Mouse (Mus musculus) neural tube, embryonic 15.5 days (tissue): ENCODE measurements around the gene Rgs3. TPM values are rescaled to one million over a fixed set of nuclear protein-coding genes. Genes with fewer than 3 reads are reported as not detected.

Experiments
- ATAC-seq: fragments of 200-750 bp; cut with Nextera tagmentation; 2 replicates; pipeline ENCODE4 v1.8.0; 2017; ENCODE audit warnings: mild to moderate bottlenecking, moderate TSS enrichment, moderate library complexity; ENCODE audit not compliant: low FRiP score
- H3K27ac ChIP-seq: fragments of 300-500 bp; sonication (generic); replicated peaks from 2 replicates; pipeline ENCODE4 v1.5.1; 2015; ENCODE audit warnings: mild to moderate bottlenecking, inconsistent platforms
- H3K27me3 ChIP-seq: fragments of 300-500 bp; sonication (generic); replicated peaks from 2 replicates; pipeline ENCODE4 v1.6.1; 2015; ENCODE audit warnings: inconsistent platforms
- H3K36me3 ChIP-seq: fragments of 300-500 bp; sonication (generic); 2 replicates; pipeline ENCODE4 v1.6.1; 2015; ENCODE audit warnings: inconsistent platforms
- H3K4me1 ChIP-seq: fragments of 300-500 bp; sonication (generic); 2 replicates; pipeline ENCODE4 v1.6.1; 2015; ENCODE audit warnings: inconsistent platforms
- H3K4me2 ChIP-seq: fragments of 300-500 bp; sonication (generic); 2 replicates; pipeline ENCODE4 v1.6.1; 2015; ENCODE audit warnings: inconsistent platforms, mild to moderate bottlenecking, moderate library complexity
- H3K4me3 ChIP-seq: fragments of 300-500 bp; sonication (generic); replicated peaks from 2 replicates; pipeline ENCODE4 v1.5.1; 2015; ENCODE audit warnings: mild to moderate bottlenecking, inconsistent platforms
- H3K9ac ChIP-seq: fragments of 300-500 bp; sonication (generic); replicated peaks from 2 replicates; pipeline ENCODE4 v1.6.1; 2015; ENCODE audit warnings: mild to moderate bottlenecking, inconsistent platforms
- H3K9me3 ChIP-seq: fragments of 300-500 bp; sonication (generic); replicated peaks from 2 replicates; pipeline ENCODE4 v1.6.1; 2016; ENCODE audit warnings: inconsistent platforms
- WGBS: fragments of 180-500 bp; shearing (Covaris S2); methylation state at CpG from one replicate; pipeline ENCODE4 v1.1.7; 2015; ENCODE audit warnings: mixed read lengths; 5-methylcytosine and 5-hydroxymethylcytosine counted together
- polyA plus RNA-seq: library from polyadenylated mRNA; unstranded; fragments of >200 nt; fragmentation: Nextera tagmentation; extraction: Ambion mirVana; gene quantifications from 2 replicates; pipeline ENCODE4 v1.2.1, GENCODE M21; 2015

Rgs3 gene
- polyA plus RNA-seq, 1 experiment from 2014 or later, result 49.2 TPM

- 62% methylated on average over 7 of the region's 7 CpGs for WGBS
- no peak for ATAC-seq
Observed at GRCm38 (mm10) chr4:62651179-62651760, 91.6 kb downstream of the Rgs3 start.

DNA sequence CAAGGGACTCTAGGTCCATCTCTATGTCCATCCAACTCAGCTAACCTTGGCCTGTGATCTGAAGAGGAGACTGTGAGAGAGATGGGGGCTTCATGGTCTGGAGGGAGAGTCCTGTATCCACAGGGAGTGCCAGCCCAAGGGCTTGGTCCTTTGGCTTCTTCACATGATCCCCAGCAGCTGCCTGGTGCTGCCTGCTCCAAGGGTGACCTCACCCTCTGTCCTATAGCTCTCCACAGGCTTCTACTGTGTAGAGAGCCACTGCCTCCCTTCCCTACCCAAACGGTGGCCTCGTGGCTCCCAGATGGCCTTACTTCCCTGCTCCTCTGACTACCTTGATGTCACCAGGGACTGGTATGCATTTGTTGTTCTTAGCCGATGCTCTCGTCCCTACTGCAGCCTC lies 92.6 kb downstream of the Rgs3 start:
- H3K4me2 ChIP-seq, result no peak overlapping the region
- peaks cover 11% of the 10 kb centered on the region; the same call in 1 of the 2 replicates for H3K4me1 ChIP-seq
- 0 out of 2 replicates have a peak, but pooled peaks have one; percentile 4 for ATAC-seq
- H3K9ac ChIP-seq, result no peak overlapping the region
- no peak overlapping the region for H3K4me3 ChIP-seq
- H3K9me3 ChIP-seq, result no peaks in the 10 kb centered on the region
- H3K27ac ChIP-seq, result no peak overlapping the region
- H3K36me3 ChIP-seq, result no peaks in the 10 kb centered on the region
- no peaks in the 10 kb centered on the region for H3K27me3 ChIP-seq
- WGBS, result 71% methylated on average over 4 of the region's 4 CpGs

More at GRCm38 (mm10) chr4:62651179-62651760, 91.6 kb downstream of the Rgs3 start:
- Histone ChIP-seq H3K36me3 (no peaks in the 10 kb centered on the region), H3K4me3 (no peak overlapping the region), H3K27me3 (no peaks in the 10 kb centered on the region), H3K9ac (no peak overlapping the region), H3K4me1 (peaks cover 11% of the 10 kb centered on the region; the same call in 1 of the 2 replicates), H3K4me2 (no peak overlapping the region), H3K27ac (no peak overlapping the region), H3K9me3 (no peaks in the 10 kb centered on the region)

GRCm38 (mm10) chr4:62652921-62653757 lies 93.5 kb downstream of the Rgs3 start:
- ATAC-seq, result peak; percentile 35; the same call in 1 of the 2 replicates

GRCm38 (mm10) chr4:62653922-62654661 lies 94.4 kb downstream of the Rgs3 start:
- no peak for ATAC-seq
- Histone ChIP-seq H3K36me3 (no peaks in the 10 kb centered on the region), H3K9ac (no peak overlapping the region), H3K4me3 (no peak overlapping the region), H3K27me3 (no peaks in the 10 kb centered on the region), H3K4me1 (peaks cover 16% of the 10 kb centered on the region), H3K27ac (no peak overlapping the region), H3K9me3 (no peaks in the 10 kb centered on the region), H3K4me2 (no peak overlapping the region)
- 93% methylated on average over 5 of the region's 5 CpGs for WGBS

More at GRCm38 (mm10) chr4:62652921-62653757, 93.5 kb downstream of the Rgs3 start:
- Histone ChIP-seq H3K4me3 (no peak overlapping the region), H3K27me3 (no peaks in the 10 kb centered on the region), H3K9ac (no peak overlapping the region), H3K27ac (no peak overlapping the region; the same call in 1 of the 2 replicates), H3K4me2 (no peak overlapping the region), H3K9me3 (no peaks in the 10 kb centered on the region), H3K36me3 (no peaks in the 10 kb centered on the region), H3K4me1 (peaks cover 11% of the 10 kb centered on the region; the same call in 1 of the 2 replicates)
- WGBS, result 56% methylated on average over 12 of the region's 12 CpGs

DNA sequence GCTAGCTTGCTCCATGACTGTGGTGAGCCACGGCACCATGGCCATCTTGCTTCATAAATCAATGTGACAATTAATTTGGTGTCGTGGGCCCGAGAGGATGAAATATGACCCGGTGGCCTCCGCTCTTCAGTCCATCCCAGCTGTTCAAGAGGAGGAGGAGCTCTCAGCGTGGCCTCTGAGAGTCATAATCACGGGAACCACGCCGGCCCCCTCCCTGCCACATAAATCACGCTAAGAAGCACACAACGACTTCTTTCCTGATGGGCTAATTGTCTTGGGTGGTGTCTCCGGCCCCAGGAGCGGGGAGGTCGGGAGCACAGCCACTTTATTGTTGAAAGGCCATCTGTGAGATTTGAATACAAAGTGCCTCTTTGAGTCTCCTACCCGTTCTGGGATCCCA lies 99.6 kb downstream of the Rgs3 start:
- H3K9me3 ChIP-seq, result no peaks in the 10 kb centered on the region
- no peaks in the 10 kb centered on the region for H3K36me3 ChIP-seq
- WGBS, result 6% methylated on average over 15 of the region's 15 CpGs
- H3K9ac ChIP-seq, result no peak overlapping the region
- ATAC-seq, result no peak
- H3K4me3 ChIP-seq, result no peak overlapping the region
- H3K4me1 ChIP-seq, result peaks cover 39% of the 10 kb centered on the region
- no peaks in the 10 kb centered on the region for H3K27me3 ChIP-seq
- H3K27ac ChIP-seq, result no peak overlapping the region
- H3K4me2 ChIP-seq, result no peak overlapping the region

- Histone ChIP-seq H3K9ac (no peak overlapping the region), H3K27me3 (no peaks in the 10 kb centered on the region), H3K9me3 (no peaks in the 10 kb centered on the region), H3K36me3 (no peaks in the 10 kb centered on the region), H3K4me2 (no peak overlapping the region), H3K27ac (peak overlapping the region; percentile 66), H3K4me3 (no peak overlapping the region), H3K4me1 (peaks cover 39% of the 10 kb centered on the region)
- ATAC-seq, result no peak; the same call in 1 of the 2 replicates
- WGBS, result 15% methylated on average over 14 of the region's 14 CpGs
Observed at GRCm38 (mm10) chr4:62659861-62660553, 100.4 kb downstream of the Rgs3 start.

DNA sequence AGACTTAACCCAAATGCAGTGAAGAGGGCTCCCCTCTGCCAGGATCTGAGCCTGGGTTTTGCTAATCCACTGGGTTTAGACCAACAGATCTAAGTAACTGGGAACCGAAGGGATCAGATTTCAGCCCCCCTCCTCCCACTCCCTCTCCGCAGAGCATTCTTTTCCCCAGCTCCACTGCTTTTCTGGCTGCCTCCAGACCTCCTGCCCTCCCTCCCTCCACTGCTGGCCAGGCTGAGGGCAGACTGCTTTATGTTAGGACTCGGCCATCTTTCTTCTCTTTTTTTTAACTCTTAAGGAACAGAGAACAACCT lies 100.9 kb downstream of the Rgs3 start:
- ATAC-seq, result peak; percentile 48; the same call in 1 of the 2 replicates
- no peaks in the 10 kb centered on the region for H3K27me3 ChIP-seq
- no peaks in the 10 kb centered on the region for H3K9me3 ChIP-seq
- H3K4me1 ChIP-seq, result peaks cover 39% of the 10 kb centered on the region
- H3K27ac ChIP-seq, result peak overlapping the region; percentile 66
- H3K4me3 ChIP-seq, result no peak overlapping the region
- H3K9ac ChIP-seq, result no peak overlapping the region
- H3K36me3 ChIP-seq, result no peaks in the 10 kb centered on the region
- WGBS, result 6% methylated on average over 3 of the region's 3 CpGs
- no peak overlapping the region for H3K4me2 ChIP-seq

DNA sequence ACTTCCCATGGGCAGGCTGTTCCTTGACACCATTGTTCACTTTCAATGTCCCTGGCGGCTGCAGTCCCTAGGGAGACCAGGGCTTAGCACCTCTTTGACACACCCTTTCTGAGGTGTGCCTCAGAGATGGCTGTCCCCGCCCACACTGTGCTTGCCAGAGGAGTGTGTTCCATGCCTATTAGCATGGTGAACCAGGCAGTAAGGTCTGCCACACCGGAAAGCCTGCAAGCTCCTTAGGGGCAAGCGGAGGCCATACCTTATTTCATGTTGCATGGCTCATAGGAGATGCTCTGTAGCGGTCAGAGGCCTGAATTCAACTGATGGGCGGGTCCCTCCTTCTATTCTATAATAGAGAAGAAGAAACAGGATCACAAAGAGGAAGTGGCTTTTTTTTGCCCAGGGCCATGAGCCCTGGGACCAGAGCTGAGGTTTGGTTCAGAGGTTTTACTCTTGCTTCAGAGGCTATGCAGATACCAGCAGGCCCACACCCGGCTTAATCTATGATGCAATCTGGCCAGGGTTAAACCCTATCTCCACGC lies 101.7 kb downstream of the Rgs3 start:
- Histone ChIP-seq H3K27me3 (no peaks in the 10 kb centered on the region), H3K27ac (no peak overlapping the region), H3K9ac (no peak overlapping the region), H3K4me3 (no peak overlapping the region), H3K4me1 (peaks cover 39% of the 10 kb centered on the region), H3K36me3 (no peaks in the 10 kb centered on the region), H3K4me2 (no peak overlapping the region), H3K9me3 (no peaks in the 10 kb centered on the region)
- ATAC-seq, result no peak
- 70% methylated on average over 8 of the region's 8 CpGs for WGBS

GRCm38 (mm10) chr4:62663348-62663747 lies 103.7 kb downstream of the Rgs3 start:
- peak; percentile 63 for ATAC-seq
- Histone ChIP-seq H3K4me1 (peaks cover 39% of the 10 kb centered on the region), H3K9me3 (no peaks in the 10 kb centered on the region), H3K27me3 (no peaks in the 10 kb centered on the region), H3K36me3 (no peaks in the 10 kb centered on the region), H3K9ac (no peak overlapping the region), H3K4me2 (no peak overlapping the region), H3K27ac (no peak overlapping the region; the same call in 1 of the 2 replicates), H3K4me3 (no peak overlapping the region)
- WGBS, result 11% methylated on average over 6 of the region's 6 CpGs

- no peak overlapping the region for H3K27ac ChIP-seq
- H3K4me3 ChIP-seq, result no peak overlapping the region
- H3K9me3 ChIP-seq, result no peaks in the 10 kb centered on the region
- no peaks in the 10 kb centered on the region for H3K27me3 ChIP-seq
- ATAC-seq, result no peak
- H3K9ac ChIP-seq, result no peak overlapping the region
- H3K4me2 ChIP-seq, result no peak overlapping the region
- WGBS, result 57% methylated on average over 2 of the region's 2 CpGs
- peaks cover 23% of the 10 kb centered on the region for H3K4me1 ChIP-seq
- H3K36me3 ChIP-seq, result no peaks in the 10 kb centered on the region
Observed at GRCm38 (mm10) chr4:62665842-62666241, 106.2 kb downstream of the Rgs3 start.

GRCm38 (mm10) chr4:62668666-62669065 lies 109.0 kb downstream of the Rgs3 start:
- 83% methylated on average over 8 of the region's 8 CpGs for WGBS
- Histone ChIP-seq H3K36me3 (no peaks in the 10 kb centered on the region), H3K4me2 (no peak overlapping the region), H3K9ac (no peak overlapping the region), H3K4me3 (no peak overlapping the region), H3K9me3 (no peaks in the 10 kb centered on the region), H3K4me1 (peaks cover 11% of the 10 kb centered on the region), H3K27ac (no peak overlapping the region), H3K27me3 (no peaks in the 10 kb centered on the region)
- ATAC-seq, result no peak
